Mouse (Mus musculus) heart, postnatal 0 days (tissue): ENCODE data around the gene Timp2.

Experiments
- CTCF ChIP-seq: IDR thresholded peaks from 2 replicates; pipeline ENCODE4 v1.5.1; 2016; ENCODE audit warnings: antibody characterized with exemption, control low read depth, low read depth
- EP300 ChIP-seq: IDR thresholded peaks from 2 replicates; pipeline ENCODE4 v1.6.1; 2016; ENCODE audit warnings: antibody characterized with exemption, low read depth

DNA sequence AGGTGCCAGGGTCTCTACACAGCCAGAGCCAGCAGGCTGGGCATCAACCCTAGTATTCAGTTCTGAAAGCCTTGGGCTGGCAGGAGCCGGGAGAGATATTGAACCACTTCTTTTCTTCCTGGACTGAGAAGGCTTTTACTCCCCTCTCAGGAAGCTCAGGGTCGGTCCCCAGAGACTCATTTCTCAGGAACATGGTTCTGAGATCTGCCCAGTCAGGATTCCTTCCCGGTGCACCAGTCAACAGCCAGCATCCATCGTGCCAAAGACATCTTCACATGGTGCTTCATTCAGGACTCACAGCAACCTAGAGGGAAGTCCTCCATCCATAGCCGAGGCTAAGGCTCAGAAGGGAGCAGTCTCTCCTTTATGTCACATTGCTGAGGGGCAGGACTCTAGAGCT, 19.0 kb upstream of the Timp2 start:
- TF ChIP-seq CTCF (no peak), EP300 (no peak)
